Mouse (Mus musculus) liver, embryonic 14.5 days (tissue): ENCODE measurements around the gene Pcna.
"Not testable (repeated sequence)": the region's sequence is repeated elsewhere in the genome, so short reads cannot be mapped to it uniquely, and the experiment has no call there.

ENCODE experiments used
- CTCF ChIP-seq: IDR thresholded peaks from 2 replicates; pipeline ENCODE4 v1.5.1; 2016; ENCODE audit warnings: antibody characterized with exemption, low read depth, control low read depth
- EP300 ChIP-seq: IDR thresholded peaks from 2 replicates; pipeline ENCODE4 v1.6.1; 2016; ENCODE audit warnings: antibody characterized with exemption, low read depth

GRCm38 (mm10) chr2:132240457-132240856 is 12.7 kb downstream of the Pcna start:
- TF ChIP-seq CTCF: peak; percentile 68
- TF ChIP-seq EP300: not testable (repeated sequence)
